Mouse (Mus musculus) heart, embryonic 12.5 days (tissue): ENCODE data around the gene Nudt22. TPM values are rescaled to one million over a fixed set of nuclear protein-coding genes. Genes with fewer than 3 reads are reported as not detected.

Experiments
- polyA plus RNA-seq: library from polyadenylated mRNA; unstranded; fragments of >200 nt; fragmentation: Nextera tagmentation; extraction: Ambion mirVana; gene quantifications from 2 replicates; pipeline ENCODE4 v1.2.1, GENCODE M21; 2016

Nudt22 gene
- polyA plus RNA-seq, 1 experiment from 2014 or later = 22.4 TPM

Other genes with a start within 250 kb of the Nudt22 start
- 14.8 and 19.3 TPM in 2 replicates for gene Rps6ka4, start 155.5 kb downstream of the Nudt22 start, polyA plus RNA-seq
- 0.47 and 0.55 TPM in 2 replicates for gene Ccdc88b, start 137.9 kb downstream of the Nudt22 start, polyA plus RNA-seq
- gene Trmt112, start 86.4 kb downstream of the Nudt22 start, polyA plus RNA-seq = 85.9 and 92.9 TPM in 2 replicates
- 202 and 218 TPM in 2 replicates for gene Prdx5, start 86.0 kb downstream of the Nudt22 start, polyA plus RNA-seq
- gene Esrra, start 74.3 kb downstream of the Nudt22 start, polyA plus RNA-seq = 27.4 and 30.2 TPM in 2 replicates
- 2.2 and 2.3 TPM in 2 replicates for gene Catsperz, start 70.7 kb downstream of the Nudt22 start, polyA plus RNA-seq
- gene Kcnk4, start 61.6 kb downstream of the Nudt22 start, polyA plus RNA-seq = 0.14 and 0.29 TPM in 2 replicates
- gene Bad, start 54.3 kb downstream of the Nudt22 start, polyA plus RNA-seq = 53.4 and 54.5 TPM in 2 replicates
- 21.0 and 23.7 TPM in 2 replicates for gene Gpr137, start 53.6 kb downstream of the Nudt22 start, polyA plus RNA-seq
- gene Ppp1r14b, start 21.1 kb downstream of the Nudt22 start, polyA plus RNA-seq = 194 and 198 TPM in 2 replicates
- gene Plcb3, start 19.6 kb downstream of the Nudt22 start, polyA plus RNA-seq = 26.6 and 28.9 TPM in 2 replicates
- 73.3 and 81.9 TPM in 2 replicates for gene Fkbp2, start 15.6 kb downstream of the Nudt22 start, polyA plus RNA-seq
- 126 and 136 TPM in 2 replicates for gene Vegfb, start 8.5 kb downstream of the Nudt22 start, polyA plus RNA-seq
- gene Dnajc4, start 3.5 kb downstream of the Nudt22 start, polyA plus RNA-seq = 32.7 and 33.9 TPM in 2 replicates
- gene Trpt1, start within 50 bp of the Nudt22 start, polyA plus RNA-seq = 13.3 and 14.3 TPM in 2 replicates
- gene Fermt3, start 23.4 kb upstream of the Nudt22 start, polyA plus RNA-seq = 9.3 and 11.7 TPM in 2 replicates
- gene Stip1, start 43.9 kb upstream of the Nudt22 start, polyA plus RNA-seq = 228 and 236 TPM in 2 replicates
- 29.0 and 30.0 TPM in 2 replicates for gene Macrod1, start 60.7 kb upstream of the Nudt22 start, polyA plus RNA-seq
- gene Flrt1, start 109.6 kb upstream of the Nudt22 start, polyA plus RNA-seq = 0.81 and 0.87 TPM in 2 replicates
- 151 and 154 TPM in 2 replicates for gene Otub1, start 210.2 kb upstream of the Nudt22 start, polyA plus RNA-seq
- gene Cox8a, start 221.5 kb upstream of the Nudt22 start, polyA plus RNA-seq = 2,134 and 2,138 TPM in 2 replicates
- 64.1 and 66.3 TPM in 2 replicates for gene Naa40, start 245.1 kb upstream of the Nudt22 start, polyA plus RNA-seq